Mouse (Mus musculus) 3T3-L1 (cell line): ENCODE measurements around the gene Tex46.

ENCODE experiments used
- DNase-seq: peaks from one replicate; pipeline ENCODE4 v3.0.0-alpha.2; 2015; ENCODE audit warnings: low read depth, low spot score

Gene Tex46

DNA sequence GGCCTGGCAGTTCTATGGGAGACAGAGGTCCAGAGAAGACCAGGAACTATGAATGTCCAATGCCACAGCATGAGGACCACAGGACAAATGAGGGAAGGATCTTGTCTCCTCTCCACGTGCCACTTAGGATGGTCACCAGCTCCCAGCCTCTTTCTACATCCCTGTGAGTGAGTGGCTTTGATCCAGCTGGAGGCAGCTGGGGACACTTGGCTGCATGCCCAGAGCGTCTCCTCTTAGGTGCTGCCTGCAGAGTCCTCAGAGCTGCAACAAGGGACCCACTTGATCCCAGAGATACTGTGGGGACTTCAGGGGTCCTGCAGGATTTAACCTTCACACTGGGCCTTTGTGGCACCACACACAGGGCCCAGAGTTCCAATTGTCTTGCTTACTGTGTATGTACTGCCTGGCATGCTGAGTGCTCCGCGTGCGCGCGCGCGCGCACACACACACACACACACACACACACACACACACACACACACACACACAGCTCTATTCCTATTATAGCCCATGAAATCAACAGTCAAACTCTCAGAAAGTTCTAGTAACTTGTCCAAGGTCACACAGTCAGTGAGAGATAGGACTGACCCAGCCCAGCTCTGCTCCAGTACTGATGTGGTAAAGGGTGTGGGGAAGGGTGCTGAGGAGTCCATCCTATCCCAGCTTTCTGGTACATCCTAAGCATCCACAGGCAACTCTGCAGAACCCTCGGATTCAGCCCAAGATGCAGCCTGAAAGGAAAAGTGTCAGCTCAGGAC is 21.2 kb downstream of the Tex46 start:
- DNase-seq: no peak

DNA sequence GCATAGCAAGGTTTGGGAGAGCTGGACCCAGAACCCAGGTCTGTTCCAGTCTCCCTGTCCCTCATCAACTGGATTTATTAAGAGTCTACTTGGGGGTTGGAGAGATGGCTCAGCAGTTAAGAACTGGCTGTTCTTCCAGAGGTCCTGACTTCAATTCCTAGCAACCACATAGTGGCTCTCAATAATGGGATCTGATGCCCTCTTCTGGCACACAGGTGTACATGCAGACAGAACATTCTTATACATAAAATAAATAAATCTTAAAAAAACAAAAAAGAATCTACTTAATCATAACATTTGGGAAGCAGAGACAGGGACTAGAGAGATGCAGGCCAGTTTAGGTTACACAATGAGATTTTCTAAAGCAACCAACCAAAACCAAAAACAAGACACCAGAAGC is 25.8 kb downstream of the Tex46 start:
- no peak for DNase-seq

DNA sequence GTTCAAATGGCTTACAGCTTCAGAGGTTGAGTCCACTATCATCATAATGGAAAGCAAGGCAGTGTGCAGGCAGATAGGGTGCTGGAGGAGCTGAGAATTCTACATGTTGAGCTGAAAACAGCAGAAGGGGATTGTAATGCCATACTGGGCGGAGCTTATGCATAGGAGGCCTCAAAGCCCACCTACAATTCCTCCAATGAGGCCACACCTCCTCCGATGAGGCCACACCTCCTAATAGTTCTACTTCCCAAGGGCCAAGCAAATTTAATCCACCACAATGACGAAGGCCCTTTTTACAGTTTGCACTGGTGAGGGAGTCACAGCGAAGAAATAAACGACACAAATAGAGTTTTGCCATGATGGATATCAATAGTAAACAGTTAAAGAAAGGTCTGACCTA is 26.3 kb downstream of the Tex46 start:
- DNase-seq: no peak

DNA sequence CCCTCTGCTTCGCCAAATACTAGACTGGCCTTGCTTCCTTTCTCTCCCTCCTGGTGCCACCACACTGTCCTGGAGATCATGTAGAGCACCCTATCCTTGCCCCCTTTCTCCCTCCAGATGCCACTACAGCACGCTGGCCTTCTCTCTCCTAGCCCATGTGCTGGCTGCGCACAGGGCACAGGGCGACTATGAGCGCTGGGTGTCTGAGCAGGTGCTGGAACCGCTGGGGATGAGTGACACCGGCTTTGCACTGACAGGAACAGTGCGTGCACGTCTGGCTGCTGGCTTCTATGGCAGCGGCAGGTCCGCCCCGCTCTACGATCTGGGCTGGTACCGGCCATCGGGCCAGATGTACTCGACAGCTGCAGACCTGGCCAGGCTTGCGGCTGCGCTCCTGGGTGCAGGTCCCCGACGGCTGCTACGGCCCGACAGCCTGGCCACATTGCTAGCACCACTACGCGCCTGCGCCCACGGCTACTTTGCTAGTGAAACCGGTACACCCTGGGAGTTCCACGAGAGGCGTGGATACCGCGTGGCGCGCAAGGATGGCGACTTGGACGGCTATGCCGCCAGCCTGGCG is 26.8 kb downstream of the Tex46 start:
- DNase-seq: no peak

DNA sequence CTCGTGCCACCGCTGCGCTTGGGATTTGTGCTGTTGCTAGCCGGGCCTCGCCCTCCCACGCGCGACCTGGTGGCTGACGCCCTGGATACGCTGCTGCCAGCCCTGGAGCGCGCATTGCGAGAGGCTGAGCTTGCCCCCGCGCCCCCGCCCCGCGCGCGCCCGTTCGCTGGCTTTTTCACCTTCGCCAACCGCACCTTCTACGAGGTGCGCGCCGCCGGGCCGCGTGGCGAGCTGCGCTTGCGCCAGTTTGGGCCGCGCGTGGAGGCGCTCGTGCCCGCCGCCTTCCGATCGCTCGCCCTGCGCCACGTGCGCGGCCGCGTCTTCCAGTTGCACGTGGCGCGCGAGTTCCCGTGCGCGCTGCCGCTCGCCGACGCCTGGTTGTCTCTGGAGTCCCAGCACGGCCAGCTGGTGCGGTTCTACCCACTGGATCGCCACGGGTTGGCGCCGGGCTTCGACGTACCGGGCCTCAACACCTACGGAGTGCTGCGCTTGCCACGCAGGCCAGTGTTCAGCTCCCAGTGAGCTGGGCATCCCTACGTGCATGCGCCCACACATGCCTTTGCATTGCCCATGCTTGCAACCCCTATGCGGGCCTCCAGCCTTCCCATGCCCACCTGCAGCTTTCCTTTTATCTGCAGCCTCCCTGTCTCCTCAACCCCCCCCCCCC is 27.5 kb downstream of the Tex46 start:
- no peak for DNase-seq

DNA sequence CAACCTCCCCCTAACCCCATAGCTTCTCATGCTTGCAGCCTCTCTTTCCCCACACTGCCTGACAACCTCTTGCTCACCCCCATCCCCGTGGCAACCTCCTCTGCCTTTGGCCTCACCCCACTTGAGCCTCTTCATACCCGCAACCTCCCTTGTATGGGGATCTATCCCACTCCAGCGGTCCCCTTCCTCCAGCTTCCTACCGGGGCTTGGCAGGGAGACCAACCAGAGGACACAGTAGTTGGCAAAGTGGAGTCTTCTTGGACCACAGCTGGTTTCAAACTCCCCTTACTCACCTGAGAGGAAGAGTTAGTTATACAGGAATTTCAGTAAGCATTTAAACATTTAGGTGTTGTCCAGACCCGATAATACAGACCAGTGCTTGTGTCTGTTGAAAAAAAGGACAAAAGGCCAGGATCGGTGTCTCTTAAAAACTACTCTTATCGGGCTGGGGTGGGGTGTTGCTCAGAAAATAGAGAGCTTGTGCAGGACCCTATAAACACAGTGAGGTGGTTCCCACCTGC is 28.1 kb downstream of the Tex46 start:
- no peak for DNase-seq

DNA sequence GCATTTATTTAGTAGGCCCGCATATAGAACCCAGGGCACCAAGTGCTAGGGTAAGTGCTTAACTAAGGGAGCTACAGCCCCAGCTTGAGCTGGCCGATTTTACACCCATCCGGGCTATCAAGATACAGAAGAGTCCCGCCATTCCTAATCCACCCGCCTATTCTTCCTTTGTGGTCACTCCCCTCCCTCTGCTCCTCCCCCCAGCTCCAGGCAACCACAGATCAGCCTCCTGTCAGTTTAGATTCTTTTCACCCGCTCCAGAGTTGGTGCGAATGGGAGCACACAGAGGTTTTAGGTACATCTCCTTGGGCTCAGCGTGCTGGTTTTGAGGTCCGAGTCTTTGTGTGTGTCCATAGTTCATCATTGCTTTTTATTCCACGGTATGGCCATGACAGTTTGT is 28.7 kb downstream of the Tex46 start:
- DNase-seq: no peak

DNA sequence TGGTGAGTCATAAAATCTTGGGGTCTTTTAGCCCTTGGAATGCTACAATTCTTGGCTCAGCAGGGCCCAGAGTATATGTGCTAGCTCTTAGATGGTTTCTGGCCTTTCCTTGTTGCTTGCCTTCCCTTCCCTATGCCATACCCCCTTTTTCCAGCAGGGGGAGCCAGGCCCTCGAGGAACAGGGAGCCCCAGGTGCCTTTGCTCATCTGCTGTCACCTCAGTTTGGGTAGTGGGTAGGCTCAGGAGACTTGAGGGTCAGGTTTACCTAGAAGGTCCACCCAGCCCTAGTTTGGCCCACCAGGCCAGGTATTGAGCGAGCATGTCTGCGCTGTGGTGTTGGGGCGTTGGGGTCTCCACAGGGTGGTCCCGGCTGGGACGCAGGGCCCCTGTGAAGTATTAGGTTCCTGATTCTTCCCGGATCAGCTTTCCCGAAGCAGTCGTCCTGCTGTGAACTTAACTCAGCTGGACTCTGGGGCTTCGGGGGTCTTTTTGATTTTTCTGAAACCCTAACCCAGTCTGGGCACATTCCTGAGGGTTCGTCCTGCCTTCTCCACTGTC is 38.8 kb downstream of the Tex46 start:
- peak; percentile 85 for DNase-seq

DNA sequence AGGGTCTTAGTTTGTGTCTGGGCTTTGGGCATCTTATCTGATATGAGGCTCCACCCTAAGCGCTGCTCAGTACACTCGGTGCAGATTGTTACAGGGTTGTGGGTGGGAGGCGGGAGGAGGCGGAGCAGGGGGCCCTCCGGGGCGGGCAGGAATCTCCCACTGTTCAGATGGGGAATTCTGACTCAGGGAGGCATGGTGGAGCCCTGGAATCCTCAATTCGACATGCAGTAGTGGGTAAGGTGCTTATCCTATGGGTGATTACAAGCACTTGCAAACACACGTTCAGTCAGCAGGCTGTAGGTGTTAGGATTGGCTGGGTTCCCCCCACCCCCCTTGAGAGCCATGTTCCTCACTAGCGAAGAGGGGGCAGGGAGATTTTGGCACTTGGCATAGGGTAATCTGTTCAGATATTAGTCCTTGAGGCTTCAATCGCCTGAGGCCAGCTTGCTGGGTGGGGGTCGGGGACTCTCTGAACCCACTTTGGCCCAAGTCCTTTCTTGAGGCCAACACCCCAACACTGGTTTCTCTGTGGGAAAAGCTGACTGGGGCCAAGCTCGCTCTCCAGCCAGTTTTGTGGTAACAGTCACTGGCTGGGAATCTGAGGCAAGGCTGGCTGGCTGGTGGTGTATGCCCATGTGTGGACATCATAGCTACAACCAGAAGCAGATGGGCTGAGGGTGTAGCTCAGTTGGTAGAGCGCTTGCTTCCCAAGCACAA is 39.4 kb downstream of the Tex46 start:
- DNase-seq: peak; percentile 82

DNA sequence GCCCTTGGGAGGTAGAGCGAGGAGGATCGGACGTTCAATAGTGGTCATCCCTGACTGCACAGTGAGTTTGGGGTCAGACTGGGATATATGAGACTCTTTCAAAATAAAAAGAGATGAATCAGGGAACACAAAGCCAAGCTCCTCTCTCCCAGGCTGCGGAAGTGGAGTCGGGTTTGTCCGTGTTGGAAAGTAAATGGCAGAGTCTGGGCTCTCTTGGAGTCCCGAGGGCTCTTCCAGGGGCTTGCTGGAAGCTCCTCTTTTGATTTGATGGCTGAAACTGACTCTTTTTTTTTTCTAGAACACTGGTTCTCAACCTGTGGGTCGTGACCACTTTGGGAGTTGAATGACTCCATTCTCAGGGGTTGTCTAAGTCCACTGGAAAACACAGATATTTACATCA is 40.0 kb downstream of the Tex46 start:
- peak; percentile 52 for DNase-seq

DNA sequence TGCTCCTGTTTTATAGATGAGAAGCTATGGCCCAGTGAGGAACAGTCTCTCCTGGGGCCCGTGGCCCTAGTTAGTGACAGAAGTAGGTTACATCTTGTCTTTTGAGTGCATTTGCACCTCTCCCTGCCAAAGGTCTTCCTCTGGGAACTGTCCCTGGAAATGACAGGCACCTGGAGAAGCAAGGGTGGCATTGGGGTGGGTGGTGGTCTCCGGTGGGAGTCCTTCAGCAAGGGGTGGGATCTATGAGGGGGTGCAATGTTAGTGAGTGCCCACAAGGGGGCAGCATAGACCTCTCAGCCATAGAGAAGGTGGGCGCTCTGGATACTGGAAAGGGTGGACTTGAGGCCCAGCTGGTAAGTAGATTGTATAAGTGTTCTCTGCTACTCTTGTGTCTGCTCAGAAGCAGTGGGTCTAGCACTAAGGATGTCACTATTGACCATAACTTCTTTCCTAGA is 41.1 kb downstream of the Tex46 start:
- DNase-seq: peak; percentile 54

DNA sequence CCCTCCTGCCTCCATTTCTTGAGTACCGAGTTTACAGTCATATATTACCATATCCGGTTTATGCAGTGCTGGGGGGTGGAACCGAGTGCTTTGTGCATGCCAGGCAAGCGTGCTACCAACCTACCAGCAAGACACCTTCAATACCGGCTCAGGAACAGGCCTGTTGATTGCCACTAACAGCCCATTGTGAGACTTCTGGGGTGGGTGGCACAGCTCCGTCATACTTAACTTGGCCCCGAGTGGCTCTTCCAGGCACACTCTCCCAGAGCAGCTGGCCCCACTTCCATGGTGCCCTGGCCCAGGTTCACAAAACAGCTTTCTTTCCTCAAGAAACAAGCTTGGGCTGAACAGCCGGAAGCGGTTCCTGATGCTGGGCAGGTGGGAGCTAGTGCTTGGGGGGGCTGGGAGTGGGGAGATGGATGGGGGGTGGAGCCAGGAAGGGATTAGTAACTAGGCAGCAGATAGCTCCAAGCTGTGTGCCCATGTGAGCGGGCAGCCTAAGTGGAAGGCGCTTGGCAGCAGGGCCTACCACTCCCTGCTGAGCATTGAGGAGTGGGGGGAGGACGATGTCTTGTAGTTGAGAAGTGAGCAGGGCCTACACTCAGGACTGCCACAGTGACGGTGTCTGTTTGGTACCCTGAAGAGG is 41.8 kb downstream of the Tex46 start:
- no peak for DNase-seq

DNA sequence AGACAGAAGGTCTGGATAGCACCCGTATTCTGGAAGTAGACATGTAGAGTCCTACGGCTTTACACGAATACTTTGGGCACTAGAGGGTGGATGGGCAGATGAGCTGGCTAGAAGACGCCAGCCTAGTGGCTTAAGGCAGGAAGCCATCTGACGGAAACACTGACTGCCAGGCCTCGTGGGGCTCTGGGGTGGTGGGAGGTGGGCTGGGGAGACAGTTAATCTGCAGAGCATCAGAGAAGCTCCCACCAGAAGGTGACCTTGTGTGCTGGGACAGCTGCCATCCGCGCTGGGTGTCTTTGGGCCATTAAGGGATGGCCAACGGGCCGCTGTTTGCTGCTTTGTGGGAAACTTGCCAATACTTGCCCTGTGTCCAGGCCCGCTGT is 42.3 kb downstream of the Tex46 start:
- no peak for DNase-seq

DNA sequence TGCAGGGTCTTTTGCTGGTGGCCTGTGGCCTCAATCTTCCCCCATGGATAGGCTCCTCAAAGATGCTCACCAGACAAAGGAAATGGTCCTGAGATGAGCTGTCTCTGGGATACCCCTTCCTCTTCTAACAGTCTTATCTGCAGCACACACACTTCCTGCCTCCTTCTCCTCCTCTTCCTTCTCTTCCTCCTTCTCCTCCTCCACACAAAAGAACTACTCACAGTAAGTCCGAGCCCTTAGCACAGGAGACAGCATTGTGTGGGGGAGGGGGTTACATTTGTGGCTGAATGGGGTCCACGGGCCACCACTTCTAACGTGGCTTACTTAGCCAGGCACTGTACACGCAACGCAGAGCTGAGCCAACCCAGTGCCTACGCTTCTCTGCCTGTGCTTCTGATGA is 42.8 kb downstream of the Tex46 start:
- no peak for DNase-seq

DNA sequence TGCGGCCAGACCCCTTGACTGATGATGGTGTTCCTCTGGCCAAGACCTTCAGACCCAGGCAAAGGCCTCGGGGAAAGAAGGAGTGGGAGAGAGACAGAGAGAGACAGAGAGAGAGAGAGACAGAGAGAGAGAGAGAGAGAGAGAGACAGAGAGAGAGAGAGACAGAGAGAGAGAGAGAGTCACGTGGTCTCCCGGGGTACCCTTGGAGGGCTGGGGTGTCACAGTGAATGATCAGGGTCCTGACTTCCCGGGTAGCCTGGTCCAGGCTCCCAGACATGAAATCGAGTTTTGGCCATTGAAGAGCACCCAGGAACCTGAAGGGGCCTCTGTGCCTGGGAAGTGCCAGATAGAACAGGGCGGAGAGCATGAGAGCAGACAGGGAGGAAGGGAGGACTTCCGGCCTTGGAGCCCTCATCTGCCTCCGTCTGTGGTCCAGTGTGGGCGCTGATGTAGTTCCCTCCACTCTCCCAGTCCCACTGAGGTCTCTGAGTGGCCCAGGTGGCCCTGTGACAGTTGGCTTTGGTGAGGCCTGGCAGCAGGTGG is 43.5 kb downstream of the Tex46 start:
- DNase-seq: no peak

DNA sequence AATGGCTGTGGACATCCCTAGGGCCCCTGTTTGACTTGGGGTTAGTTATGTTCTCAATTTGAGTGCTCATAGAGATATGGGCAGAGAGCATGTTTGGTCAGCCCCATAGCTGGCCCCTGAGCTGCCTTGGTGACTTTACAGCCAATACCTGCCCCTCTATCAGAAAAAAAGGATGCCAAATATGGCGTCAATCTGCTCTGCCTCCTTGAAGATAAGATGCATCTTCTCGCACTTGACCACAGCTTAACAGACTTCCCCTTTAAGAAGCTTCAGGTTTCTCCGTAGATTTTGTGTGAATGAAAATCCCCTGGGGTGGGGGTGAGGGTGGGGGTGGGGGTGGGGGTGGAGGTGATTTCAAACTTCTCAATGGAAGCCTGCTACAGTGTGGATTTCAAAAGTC is 47.7 kb downstream of the Tex46 start:
- no peak for DNase-seq
